Mouse (Mus musculus) hindbrain, embryonic 10.5 days (tissue): ENCODE data around the gene Klrb1b. TPM values are rescaled to one million over a fixed set of nuclear protein-coding genes. Genes with fewer than 3 reads are reported as not detected.
"Not testable (repeated sequence)": the region's sequence is repeated elsewhere in the genome, so short reads cannot be mapped to it uniquely, and the experiment has no call there.

ENCODE experiments used
- DNase-seq: peaks from one replicate; pipeline ENCODE4 v3.0.0-alpha.2; 2017; ENCODE audit warnings: low spot score
- H3K27ac ChIP-seq: fragments of 300-500 bp; sonication (generic); 2 replicates; pipeline ENCODE4 v1.5.1; 2016; ENCODE audit warnings: mild to moderate bottlenecking, moderate library complexity
- H3K27me3 ChIP-seq: fragments of 300-500 bp; sonication (generic); 2 replicates; pipeline ENCODE4 v1.6.1; 2016; ENCODE audit warnings: mild to moderate bottlenecking; ENCODE audit not compliant: poor library complexity, insufficient read depth, severe bottlenecking
- H3K36me3 ChIP-seq: fragments of 300-500 bp; sonication (generic); 2 replicates; pipeline ENCODE4 v1.6.1; 2016; ENCODE audit warnings: mild to moderate bottlenecking, moderate library complexity
- H3K4me1 ChIP-seq: fragments of 300-500 bp; sonication (generic); replicated peaks from 2 replicates; pipeline ENCODE4 v1.6.1; 2016; ENCODE audit warnings: mild to moderate bottlenecking
- H3K4me3 ChIP-seq: fragments of 300-500 bp; sonication (generic); 2 replicates; pipeline ENCODE4 v1.5.1; 2016; ENCODE audit warnings: mild to moderate bottlenecking, moderate library complexity
- H3K9me3 ChIP-seq: fragments of 300-500 bp; sonication (generic); 2 replicates; pipeline ENCODE4 v1.6.1; 2016; ENCODE audit warnings: mild to moderate bottlenecking, moderate library complexity
- WGBS: fragments of 180-500 bp; shearing (Covaris S2); methylation state at CpG from one replicate; pipeline ENCODE4 v1.1.7; 2016; 5-methylcytosine and 5-hydroxymethylcytosine counted together
- polyA plus RNA-seq: library from polyadenylated mRNA; unstranded; fragments of >200 nt; fragmentation: Nextera tagmentation; extraction: Ambion mirVana; gene quantifications from 2 replicates; pipeline ENCODE4 v1.2.1, GENCODE M21; 2016

The Klrb1b gene
- polyA plus RNA-seq, 1 experiment from 2014 or later = not detected

GRCm38 (mm10) chr6:128845998-128846542 is 19.9 kb upstream of the Klrb1b start:
- H3K27ac ChIP-seq = no peak overlapping the region
- WGBS = 51% methylated on average over 9 of the region's 9 CpGs
- H3K4me3 ChIP-seq = no peak overlapping the region
- H3K36me3 ChIP-seq = no peaks in the 10 kb centered on the region
- no peaks in the 10 kb centered on the region for H3K27me3 ChIP-seq
- no peak for DNase-seq
- no peaks in the 10 kb centered on the region for H3K9me3 ChIP-seq
- H3K4me1 ChIP-seq = peaks cover 27% of the 10 kb centered on the region

GRCm38 (mm10) chr6:128845319-128845979 is 19.3 kb upstream of the Klrb1b start:
- peak; percentile 95 for DNase-seq
- H3K4me1 ChIP-seq = peaks cover 27% of the 10 kb centered on the region
- H3K36me3 ChIP-seq = no peaks in the 10 kb centered on the region
- H3K9me3 ChIP-seq = no peaks in the 10 kb centered on the region
- WGBS = 35% methylated on average over 7 of the region's 7 CpGs
- H3K27me3 ChIP-seq = no peaks in the 10 kb centered on the region
- peak overlapping the region; percentile 41 for H3K27ac ChIP-seq
- H3K4me3 ChIP-seq = peak overlapping the region; percentile 27

- H3K9me3 ChIP-seq = no peaks in the 10 kb centered on the region
- H3K4me1 ChIP-seq = peaks cover 27% of the 10 kb centered on the region
- H3K27me3 ChIP-seq = no peaks in the 10 kb centered on the region
- no peak overlapping the region for H3K4me3 ChIP-seq
- H3K36me3 ChIP-seq = no peaks in the 10 kb centered on the region
- H3K27ac ChIP-seq = no peak overlapping the region
- 84% methylated on average over 5 of the region's 5 CpGs for WGBS
- DNase-seq = no peak
Observed at GRCm38 (mm10) chr6:128844586-128845080, 18.5 kb upstream of the Klrb1b start.

- Histone ChIP-seq H3K27ac (no peak overlapping the region), H3K4me1 (peaks cover 27% of the 10 kb centered on the region), H3K9me3 (no peaks in the 10 kb centered on the region), H3K27me3 (no peaks in the 10 kb centered on the region), H3K36me3 (no peaks in the 10 kb centered on the region), H3K4me3 (peak overlapping the region; percentile 70)
- peak; percentile 14 for DNase-seq
- WGBS = 40% methylated on average over 8 of the region's 8 CpGs
Observed at GRCm38 (mm10) chr6:128844131-128844530, 18.0 kb upstream of the Klrb1b start.

GRCm38 (mm10) chr6:128843479-128843992 is 17.4 kb upstream of the Klrb1b start:
- H3K4me1 ChIP-seq = peaks cover 27% of the 10 kb centered on the region
- no peaks in the 10 kb centered on the region for H3K9me3 ChIP-seq
- DNase-seq = peak; percentile 63
- H3K27ac ChIP-seq = peak overlapping the region; percentile 88
- H3K4me3 ChIP-seq = peak overlapping the region; percentile 70
- no peaks in the 10 kb centered on the region for H3K27me3 ChIP-seq
- WGBS = under 1% methylated on average over 22 of the region's 22 CpGs
- H3K36me3 ChIP-seq = no peaks in the 10 kb centered on the region

- peak overlapping the region; percentile 88 for H3K27ac ChIP-seq
- H3K9me3 ChIP-seq = no peaks in the 10 kb centered on the region
- no peaks in the 10 kb centered on the region for H3K27me3 ChIP-seq
- WGBS = under 1% methylated on average over 44 of the region's 44 CpGs
- DNase-seq = peak; percentile 94
- peak overlapping the region; percentile 70 for H3K4me3 ChIP-seq
- H3K4me1 ChIP-seq = peaks cover 27% of the 10 kb centered on the region
- H3K36me3 ChIP-seq = no peaks in the 10 kb centered on the region
Observed at GRCm38 (mm10) chr6:128842945-128843478, 16.9 kb upstream of the Klrb1b start.

- Histone ChIP-seq H3K36me3 (no peaks in the 10 kb centered on the region), H3K4me3 (peak overlapping the region; percentile 70), H3K4me1 (peaks cover 30% of the 10 kb centered on the region), H3K27ac (peak overlapping the region; percentile 85), H3K27me3 (no peaks in the 10 kb centered on the region), H3K9me3 (no peaks in the 10 kb centered on the region)
- WGBS = under 1% methylated on average over 20 of the region's 20 CpGs
- no peak for DNase-seq
Observed at GRCm38 (mm10) chr6:128842356-128842944, 16.3 kb upstream of the Klrb1b start.

- 47% methylated on average over 4 of the region's 4 CpGs for WGBS
- no peaks in the 10 kb centered on the region for H3K27me3 ChIP-seq
- peak overlapping the region; percentile 70 for H3K4me3 ChIP-seq
- H3K4me1 ChIP-seq = peaks cover 35% of the 10 kb centered on the region
- H3K9me3 ChIP-seq = no peaks in the 10 kb centered on the region
- DNase-seq = peak; percentile 9
- no peak overlapping the region for H3K27ac ChIP-seq
- no peaks in the 10 kb centered on the region for H3K36me3 ChIP-seq
Observed at GRCm38 (mm10) chr6:128841327-128842089, 15.4 kb upstream of the Klrb1b start.

GRCm38 (mm10) chr6:128840669-128841068 is 14.5 kb upstream of the Klrb1b start:
- WGBS = 87% methylated on average over 3 of the region's 3 CpGs
- not testable (repeated sequence) for DNase-seq, H3K27me3 ChIP-seq, H3K9me3 ChIP-seq, H3K36me3 ChIP-seq, H3K27ac ChIP-seq, H3K4me3 ChIP-seq
- H3K4me1 ChIP-seq = peaks cover 35% of the 10 kb centered on the region

- Histone ChIP-seq H3K4me3 (peak overlapping the region; percentile 75), H3K27me3 (no peaks in the 10 kb centered on the region), H3K4me1 (peaks cover 30% of the 10 kb centered on the region), H3K36me3 (no peaks in the 10 kb centered on the region), H3K9me3 (no peaks in the 10 kb centered on the region), H3K27ac (no peak overlapping the region)
- peak; percentile 15 for DNase-seq
- WGBS = 73% methylated on average over 7 of the region's 7 CpGs
Observed at GRCm38 (mm10) chr6:128839921-128840320, 13.8 kb upstream of the Klrb1b start.

- no peaks in the 10 kb centered on the region for H3K36me3 ChIP-seq
- peak; percentile 90 for DNase-seq
- under 1% methylated on average over 17 of the region's 17 CpGs for WGBS
- H3K9me3 ChIP-seq = no peaks in the 10 kb centered on the region
- H3K4me1 ChIP-seq = peaks cover 25% of the 10 kb centered on the region
- H3K4me3 ChIP-seq = peak overlapping the region; percentile 75
- peak overlapping the region; percentile 93 for H3K27ac ChIP-seq
- no peaks in the 10 kb centered on the region for H3K27me3 ChIP-seq
Observed at GRCm38 (mm10) chr6:128839266-128839771, 13.2 kb upstream of the Klrb1b start.
